Mouse (Mus musculus): Measurements from ENCODE around the gene Hyal2.
"Not testable (repeated sequence)": the region's sequence is repeated elsewhere in the genome, so short reads cannot be mapped to it uniquely, and the experiment has no call there.

Hyal2 gene

DNA sequence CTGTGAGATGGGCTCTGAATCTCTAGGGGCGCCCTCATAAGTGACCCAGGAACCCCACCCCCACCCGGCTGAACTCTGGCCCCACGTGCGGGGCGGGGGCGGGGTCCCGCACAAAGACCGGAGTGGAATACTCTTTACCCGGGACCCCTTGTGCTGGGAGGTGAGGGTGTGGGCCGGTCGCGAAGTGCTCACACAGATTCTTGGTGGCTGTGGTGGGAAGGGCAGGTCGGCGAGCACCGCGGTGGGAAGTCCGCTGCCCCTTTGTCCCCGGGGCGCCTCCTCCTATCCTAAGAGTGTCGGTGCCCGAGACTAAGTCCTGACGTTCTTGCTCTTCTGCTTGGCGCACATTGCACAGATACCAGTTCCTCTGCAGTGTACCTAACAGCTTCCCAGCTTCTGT, 1.5 kb downstream of the Hyal2 start:
- DNase-seq (ENCODE audit: low spot score) = no peak

GRCm38 (mm10) chr9:107570016-107570415, 2.3 kb downstream of the Hyal2 start:
- DNase-seq (ENCODE audit: low spot score) = no peak

GRCm38 (mm10) chr9:107570845-107571244, 3.1 kb downstream of the Hyal2 start:
- no peak for DNase-seq (ENCODE audit: low spot score)

- DNase-seq (ENCODE audit: low spot score) = no peak
These were observed 4.0 kb downstream of the Hyal2 start for GRCm38 (mm10) chr9:107571534-107572326.

DNA sequence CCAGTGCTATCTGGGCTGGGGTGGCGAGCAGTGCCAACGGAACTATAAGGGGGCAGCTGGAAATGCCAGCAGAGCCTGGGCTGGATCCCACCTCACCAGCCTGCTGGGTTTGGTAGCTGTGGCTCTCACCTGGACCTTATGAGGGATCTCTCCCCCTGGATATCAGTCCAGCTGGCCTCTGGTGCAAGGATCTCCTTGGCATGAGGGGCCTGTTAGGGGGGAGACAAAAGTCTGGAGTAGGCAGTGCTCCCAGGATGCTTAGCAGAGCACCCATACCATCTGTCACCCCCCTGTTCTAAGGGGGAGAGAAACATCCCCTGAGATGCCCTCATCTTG, 4.5 kb downstream of the Hyal2 start:
- DNase-seq (ENCODE audit: low spot score) = no peak

DNA sequence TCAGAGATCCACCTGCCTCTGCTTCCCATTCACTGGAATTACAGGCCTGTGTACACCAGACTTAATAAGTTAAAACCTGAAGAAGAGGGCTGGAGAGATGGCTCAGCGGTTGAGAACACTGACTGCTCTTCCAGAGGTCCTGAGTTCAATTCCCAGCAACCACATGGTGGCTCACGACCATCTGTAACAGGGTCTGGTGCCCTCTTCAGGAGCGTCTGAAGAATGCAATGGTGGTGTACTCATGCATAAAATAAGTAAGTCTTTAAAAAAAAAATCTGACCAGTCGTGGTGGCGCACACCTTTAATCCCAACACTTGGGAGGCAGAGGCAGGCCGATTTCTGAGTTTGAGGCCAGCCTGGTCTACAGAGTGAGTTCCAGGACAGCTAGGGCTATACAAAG, 6.0 kb downstream of the Hyal2 start:
- DNase-seq (ENCODE audit: low spot score) = not testable (repeated sequence)

- no peak for DNase-seq (ENCODE audit: low spot score)
These were observed 8.0 kb downstream of the Hyal2 start for GRCm38 (mm10) chr9:107575579-107576356.

GRCm38 (mm10) chr9:107576357-107577107, 8.8 kb downstream of the Hyal2 start, which contains the start of gene Hyal1:
TSS of gene Hyal1 (plus strand) at chr9:107576927.
- peak; percentile 90 for DNase-seq (ENCODE audit: low spot score)

- no peak for DNase-seq (ENCODE audit: low spot score)
These were observed 10.1 kb downstream of the Hyal2 start for GRCm38 (mm10) chr9:107577871-107578270.

- no peak for DNase-seq (ENCODE audit: low spot score)
These were observed 10.8 kb downstream of the Hyal2 start, which contains the start of gene Naa80 for GRCm38 (mm10) chr9:107578587-107578986. TSS of gene Naa80 (plus strand) at chr9:107578887.

- DNase-seq (ENCODE audit: low spot score) = no peak
These were observed 11.5 kb downstream of the Hyal2 start for GRCm38 (mm10) chr9:107579023-107579900.

- peak; percentile 90 for DNase-seq (ENCODE audit: low spot score)
These were observed 13.0 kb downstream of the Hyal2 start, which contains the start of gene Hyal3 for GRCm38 (mm10) chr9:107580501-107581317. TSS of gene Hyal3 (plus strand) at chr9:107580818.

DNA sequence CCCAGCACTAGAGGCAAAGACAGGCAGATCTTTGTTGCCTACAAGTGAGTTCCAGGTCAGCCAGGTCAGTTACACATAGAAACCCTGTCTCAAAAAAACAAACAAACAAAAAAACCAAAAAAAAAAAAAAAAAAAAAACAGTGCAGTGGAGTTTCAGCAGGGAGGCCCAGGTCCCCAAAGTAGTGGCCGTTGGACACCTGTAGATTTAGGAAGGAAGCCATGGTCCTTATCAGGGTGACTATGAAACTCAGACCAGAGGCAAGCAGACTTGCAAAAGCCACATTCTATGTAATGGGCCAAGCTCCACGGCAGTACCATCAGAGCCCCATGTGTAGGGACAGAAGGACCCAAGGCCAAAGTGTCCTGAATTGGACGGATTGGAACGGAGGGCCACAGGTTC, 13.8 kb downstream of the Hyal2 start:
- DNase-seq (ENCODE audit: low spot score) = no peak

- no peak for DNase-seq (ENCODE audit: low spot score)
These were observed 14.8 kb downstream of the Hyal2 start for GRCm38 (mm10) chr9:107582509-107583062.

DNA sequence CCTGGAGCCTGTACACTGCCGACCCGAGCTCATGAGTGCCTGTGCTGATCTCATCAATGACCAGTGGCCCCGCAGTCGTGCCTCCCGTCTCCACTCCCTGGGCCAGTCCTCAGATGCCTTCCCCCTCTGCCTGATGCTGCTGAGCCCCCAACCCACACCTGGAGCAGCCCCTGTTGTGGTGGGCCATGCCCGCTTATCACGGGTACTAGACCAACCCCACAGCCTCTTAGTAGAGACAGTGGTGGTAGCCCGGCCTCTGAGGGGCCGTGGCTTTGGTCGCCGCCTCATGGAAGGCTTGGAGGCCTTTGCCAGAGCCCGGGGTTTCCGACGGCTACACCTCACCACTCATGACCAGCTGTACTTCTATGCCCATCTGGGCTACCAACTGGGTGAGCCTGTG, 15.4 kb downstream of the Hyal2 start:
- DNase-seq (ENCODE audit: low spot score) = no peak

GRCm38 (mm10) chr9:107586504-107586903, 18.8 kb downstream of the Hyal2 start:
- no peak for DNase-seq (ENCODE audit: low spot score)

- peak; percentile 95 for DNase-seq (ENCODE audit: low spot score)
These were observed 19.5 kb downstream of the Hyal2 start, which contains the start of gene Ifrd2 for GRCm38 (mm10) chr9:107586974-107587832. TSS of gene Ifrd2 (plus strand) at chr9:107587642.

GRCm38 (mm10) chr9:107587833-107588639, 20.3 kb downstream of the Hyal2 start:
- DNase-seq (ENCODE audit: low spot score) = peak; percentile 64
